Mouse (Mus musculus) erythroblast, embryonic 14.5 days (primary cell): ENCODE data around the gene Zfp36l1.

Experiments
- GATA1 ChIP-seq: IDR thresholded peaks from 2 replicates; pipeline ENCODE4 v1.6.1; 2012; ENCODE audit warnings: low read length, inconsistent platforms, mixed read lengths
- TAL1 ChIP-seq: IDR thresholded peaks from 3 replicates; pipeline ENCODE4 v1.6.1; 2012; ENCODE audit warnings: low read length, inconsistent platforms, mixed read lengths

GRCm38 (mm10) chr12:80130558-80131358, 17.9 kb upstream of the Zfp36l1 start:
- no peak for TF ChIP-seq GATA1
- TF ChIP-seq TAL1, result no peak
